Mouse (Mus musculus) kidney, adult 9 months (tissue): ENCODE data around the gene Epb41l1.

Source experiments
- DNase-seq: peaks from one replicate; pipeline ENCODE4 v3.0.0; 2022

The Epb41l1 gene

GRCm38 (mm10) chr2:156542410-156542809 lies 121.7 kb downstream of the Epb41l1 start:
- no peak for DNase-seq

GRCm38 (mm10) chr2:156543804-156544203 lies 123.1 kb downstream of the Epb41l1 start:
- no peak for DNase-seq

GRCm38 (mm10) chr2:156547123-156547891 lies 126.6 kb downstream of the Epb41l1 start, which contains the start of gene Aar2:
Aar2 (plus strand) TSS chr2:156547584.
- peak; percentile 78 for DNase-seq

GRCm38 (mm10) chr2:156552421-156552820 lies 131.7 kb downstream of the Epb41l1 start:
- no peak for DNase-seq

- no peak for DNase-seq
These were observed 141.1 kb downstream of the Epb41l1 start for GRCm38 (mm10) chr2:156561808-156562207.

GRCm38 (mm10) chr2:156563557-156563956 lies 142.8 kb downstream of the Epb41l1 start:
- peak; percentile 15 for DNase-seq

- no peak for DNase-seq
These were observed 145.8 kb downstream of the Epb41l1 start for GRCm38 (mm10) chr2:156566512-156566911.

GRCm38 (mm10) chr2:156568647-156569046 lies 147.9 kb downstream of the Epb41l1 start:
- no peak for DNase-seq

- no peak for DNase-seq
These were observed 148.6 kb downstream of the Epb41l1 start for GRCm38 (mm10) chr2:156569261-156569660.

GRCm38 (mm10) chr2:156571521-156571920 lies 150.8 kb downstream of the Epb41l1 start:
- peak; percentile 35 for DNase-seq

- DNase-seq: no peak
These were observed 156.3 kb downstream of the Epb41l1 start for GRCm38 (mm10) chr2:156576850-156577587.

- DNase-seq: no peak
These were observed 159.8 kb downstream of the Epb41l1 start for GRCm38 (mm10) chr2:156580507-156580906.

- no peak for DNase-seq
These were observed 160.5 kb downstream of the Epb41l1 start for GRCm38 (mm10) chr2:156581244-156581643.

- DNase-seq: no peak
These were observed 162.2 kb downstream of the Epb41l1 start for GRCm38 (mm10) chr2:156582887-156583286.

- DNase-seq: peak; percentile 12
These were observed 163.6 kb downstream of the Epb41l1 start for GRCm38 (mm10) chr2:156584154-156584796.

- DNase-seq: peak; percentile 53
These were observed 164.2 kb downstream of the Epb41l1 start for GRCm38 (mm10) chr2:156584797-156585471.

GRCm38 (mm10) chr2:156589481-156589880 lies 168.8 kb downstream of the Epb41l1 start:
- DNase-seq: no peak
